Mouse (Mus musculus): ENCODE measurements at regions not wholly inside any gene's neighbourhood (a gene's known extent, or its start where the extent isn't known, plus 50 kb on each side); places are given as distances from the start of the nearest gene placed in this dataset.

DNA sequence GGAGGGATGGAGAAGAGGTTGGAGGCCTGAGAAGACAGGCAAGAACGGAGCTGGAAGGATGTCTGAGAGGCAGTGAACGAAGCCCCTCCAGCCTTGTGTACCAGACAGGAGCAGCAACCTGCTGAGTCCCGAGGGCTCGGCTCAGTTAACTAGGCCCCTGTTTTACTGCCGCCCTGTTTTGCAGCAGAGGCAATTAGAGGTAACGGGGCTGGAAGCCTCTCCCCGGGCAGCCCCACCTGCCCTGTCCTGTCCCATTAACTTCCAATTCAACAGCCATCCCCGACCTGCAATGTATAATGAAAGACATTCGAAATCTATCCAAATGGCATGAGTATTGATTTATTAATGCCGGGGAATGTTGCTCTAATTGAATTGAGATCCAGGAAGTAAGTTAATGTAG, 70.5 kb upstream of the Runx3 start:
- Histone ChIP-seq H3K9me3 (replicated peaks; ENCODE audit: insufficient read depth, low read length) (no peaks in the 10 kb centered on the region), H3K36me3 (ENCODE audit: control insufficient read depth in 1 of 2, insufficient read depth in 2 of 2, low read length in 2 of 2) (peaks cover 0 to 16% of the 10 kb centered on the region in 2 experiments; a peak in 2 of 4 replicates), H3K27ac (ENCODE audit: control insufficient read depth, low read depth, low read length) (no peak overlapping the region), H3K4me3 (ENCODE audit: control insufficient read depth in 1 of 2, insufficient read depth in 1 of 2, low read depth in 2 of 2, low read length in 2 of 2) (no peak overlapping the region), H3K9ac (ENCODE audit: control insufficient read depth, low read depth, low read length, poor library complexity, severe bottlenecking) (no peak overlapping the region), H3K27me3 (ENCODE audit: control insufficient read depth in 1 of 2, insufficient read depth in 2 of 2, low read length in 2 of 2) (no peaks in the 10 kb centered on the region), H3K4me1 (ENCODE audit: control insufficient read depth in 1 of 2, insufficient read depth in 2 of 2, low read length in 2 of 2) (peaks cover 2 to 28% of the 10 kb centered on the region in 2 experiments), H3K79me2 (ENCODE audit: control insufficient read depth, insufficient read depth, low read length, poor library complexity) (no peaks in the 10 kb centered on the region)
- no peak for DNase-seq (ENCODE audit: low read depth, low spot score)
- TF ChIP-seq RAD21 (IDR thresholded peaks at IDR 0.05; ENCODE audit: low read depth, low read length) (no peak), NRF1 (IDR thresholded peaks at IDR 0.05; ENCODE audit: insufficient read depth, low read depth, low read length, poor library complexity, severe bottlenecking) (no peak), POLR2A (IDR thresholded peaks at IDR 0.05; ENCODE audit: control insufficient read depth in 1 of 2, insufficient read depth in 1 of 2, low read depth in 1 of 2, low read length in 2 of 2, poor library complexity in 1 of 2) (no peak), TBP (IDR thresholded peaks at IDR 0.05; ENCODE audit: low read depth, low read length) (no peak), EP300 (IDR thresholded peaks at IDR 0.05; ENCODE audit: low read depth in 1 of 2, low read length in 2 of 2) (no peak), CTCF (IDR thresholded peaks at IDR 0.05 in 2 of 3, conservative IDR thresholded peaks at IDR 0.05 in 1 of 3; ENCODE audit: control insufficient read depth in 1 of 3, insufficient read depth in 1 of 3, low read depth in 2 of 3, low read length in 3 of 3, poor library complexity in 1 of 3, severe bottlenecking in 1 of 3) (no peak), MAFK (IDR thresholded peaks at IDR 0.05; ENCODE audit: borderline replicate concordance, low read depth, low read length) (no peak), ELF1 (IDR thresholded peaks at IDR 0.05; ENCODE audit: low read depth, low read length) (no peak)

- Histone ChIP-seq H3K79me2 (ENCODE audit: control insufficient read depth, insufficient read depth, low read length, poor library complexity) (no peaks in the 10 kb centered on the region), H3K4me1 (ENCODE audit: control insufficient read depth in 1 of 2, insufficient read depth in 2 of 2, low read length in 2 of 2) (peaks cover 5 to 23% of the 10 kb centered on the region in 2 experiments), H3K9me3 (replicated peaks; ENCODE audit: insufficient read depth, low read length) (no peaks in the 10 kb centered on the region), H3K9ac (ENCODE audit: control insufficient read depth, low read depth, low read length, poor library complexity, severe bottlenecking) (no peak overlapping the region), H3K27me3 (ENCODE audit: control insufficient read depth in 1 of 2, insufficient read depth in 2 of 2, low read length in 2 of 2) (no peaks in the 10 kb centered on the region), H3K36me3 (ENCODE audit: control insufficient read depth in 1 of 2, insufficient read depth in 2 of 2, low read length in 2 of 2) (peaks cover 0 to 11% of the 10 kb centered on the region in 2 experiments; a peak in 2 of 4 replicates), H3K27ac (ENCODE audit: control insufficient read depth, low read depth, low read length) (no peak overlapping the region), H3K4me3 (ENCODE audit: control insufficient read depth in 1 of 2, insufficient read depth in 1 of 2, low read depth in 2 of 2, low read length in 2 of 2) (no peak overlapping the region)
- TF ChIP-seq GATA1 (IDR thresholded peaks at IDR 0.05; ENCODE audit: low read depth, low read length) (no peak), TCF12 (IDR thresholded peaks at IDR 0.05; ENCODE audit: low read depth, low read length) (no peak)
- no peak for DNase-seq (ENCODE audit: low read depth, low spot score)
Observed at GRCm38 (mm10) chr4:135051466-135051865, 69.0 kb upstream of the Runx3 start.

GRCm38 (mm10) chr4:135053585-135053984, 66.9 kb upstream of the Runx3 start:
- Histone ChIP-seq H3K79me2 (ENCODE audit: control insufficient read depth, insufficient read depth, low read length, poor library complexity) (no peaks in the 10 kb centered on the region), H3K4me3 (ENCODE audit: control insufficient read depth in 1 of 2, insufficient read depth in 1 of 2, low read depth in 2 of 2, low read length in 2 of 2) (no peak overlapping the region), H3K27me3 (ENCODE audit: control insufficient read depth in 1 of 2, insufficient read depth in 2 of 2, low read length in 2 of 2) (no peaks in the 10 kb centered on the region), H3K4me1 (ENCODE audit: control insufficient read depth in 1 of 2, insufficient read depth in 2 of 2, low read length in 2 of 2) (peaks cover 3 to 9% of the 10 kb centered on the region in 2 experiments), H3K9me3 (replicated peaks; ENCODE audit: insufficient read depth, low read length) (no peaks in the 10 kb centered on the region), H3K9ac (ENCODE audit: control insufficient read depth, low read depth, low read length, poor library complexity, severe bottlenecking) (no peak overlapping the region), H3K27ac (ENCODE audit: control insufficient read depth, low read depth, low read length) (no peak overlapping the region), H3K36me3 (ENCODE audit: control insufficient read depth in 1 of 2, insufficient read depth in 2 of 2, low read length in 2 of 2) (peaks cover 0 to 4% of the 10 kb centered on the region in 2 experiments; a peak in 1 of 4 replicates)
- TF ChIP-seq TBP (IDR thresholded peaks at IDR 0.05; ENCODE audit: low read depth, low read length): no peak
- TF ChIP-seq CHD1 (IDR thresholded peaks at IDR 0.05; ENCODE audit: low read depth, low read length): no peak
- no peak for TF ChIP-seq RAD21 (IDR thresholded peaks at IDR 0.05; ENCODE audit: low read depth, low read length)
- TF ChIP-seq UBTF (IDR thresholded peaks at IDR 0.05; ENCODE audit: borderline replicate concordance, insufficient read depth, low read depth, low read length): no peak
- TF ChIP-seq MAZ (IDR thresholded peaks at IDR 0.05; ENCODE audit: low read depth, low read length): no peak
- no peak for TF ChIP-seq ZMIZ1 (IDR thresholded peaks at IDR 0.05; ENCODE audit: low read depth, low read length)
- TF ChIP-seq TAL1 (IDR thresholded peaks at IDR 0.05; ENCODE audit: low read length): no peak
- no peak for TF ChIP-seq SMC3 (IDR thresholded peaks at IDR 0.05; ENCODE audit: low read depth, low read length)
- TF ChIP-seq POLR2AphosphoS2 (IDR thresholded peaks at IDR 0.05; ENCODE audit: low read length): no peak
- DNase-seq (ENCODE audit: low read depth, low spot score): no peak
